Mouse (Mus musculus) lung, adult 2 months (tissue): ENCODE data around the gene Olfr1121.
"Not testable (repeated sequence)": the region's sequence is repeated elsewhere in the genome, so short reads cannot be mapped to it uniquely, and the experiment has no call there.

Experiments used
- CTCF ChIP-seq: fragments of 200-500 bp; IDR thresholded peaks from 2 replicates; pipeline ENCODE4 v1.5.1; 2011; ENCODE audit warnings: mild to moderate bottlenecking, low read length, control low read depth; ENCODE audit not compliant: insufficient read depth
- POLR2A ChIP-seq: fragments of 200-500 bp; IDR thresholded peaks from 2 replicates; pipeline ENCODE4 v1.6.1; 2011; ENCODE audit warnings: low read depth, mild to moderate bottlenecking, control low read depth, low read length, borderline replicate concordance; ENCODE audit errors: extremely low read depth

GRCm38 (mm10) chr2:87393605-87394004 is 23.9 kb downstream of the Olfr1121 start:
- TF ChIP-seq CTCF, POLR2A: not testable (repeated sequence)
